Mouse (Mus musculus): ENCODE measurements around the gene Arhgef12.

GRCm38 (mm10) chr9:43050391-43050790 is 56.6 kb downstream of the Arhgef12 start:
- TF ChIP-seq CTCF (IDR thresholded peaks at IDR 0.05) (no peak), EP300 (IDR thresholded peaks at IDR 0.05) (peak; percentile 79)
